Mouse (Mus musculus) stomach, postnatal 0 days (tissue): ENCODE measurements around the gene Tex14. TPM values are rescaled to one million over a fixed set of nuclear protein-coding genes. Genes with fewer than 3 reads are reported as not detected.

ENCODE experiments used
- ATAC-seq: fragments of 200-750 bp; cut with Nextera tagmentation; 2 replicates; pipeline ENCODE4 v1.8.0; 2017; ENCODE audit not compliant: low FRiP score, low TSS enrichment
- DNase-seq: peaks from one replicate; pipeline ENCODE4 v3.0.0-alpha.2; 2016; ENCODE audit warnings: low spot score
- H3K27ac ChIP-seq: fragments of 300-500 bp; sonication (generic); replicated peaks from 2 replicates; pipeline ENCODE4 v1.5.1; 2014; ENCODE audit warnings: mild to moderate bottlenecking, control low read depth
- H3K27me3 ChIP-seq: fragments of 300-500 bp; sonication (generic); 2 replicates; pipeline ENCODE4 v1.6.1; 2014; ENCODE audit warnings: low read length; ENCODE audit not compliant: control insufficient read depth, insufficient read depth
- H3K36me3 ChIP-seq: fragments of 300-500 bp; sonication (generic); 2 replicates; pipeline ENCODE4 v1.6.1; 2014; ENCODE audit warnings: low read length, mixed read lengths; ENCODE audit not compliant: control insufficient read depth, insufficient read depth
- H3K4me1 ChIP-seq: fragments of 300-500 bp; sonication (generic); replicated peaks from 2 replicates; pipeline ENCODE4 v1.6.1; 2014; ENCODE audit warnings: antibody characterized with exemption; ENCODE audit not compliant: control insufficient read depth, insufficient read depth
- H3K4me2 ChIP-seq: fragments of 300-500 bp; sonication (generic); replicated peaks from 2 replicates; pipeline ENCODE4 v1.6.1; 2014; ENCODE audit warnings: low read depth, mild to moderate bottlenecking, control low read depth, moderate library complexity
- H3K4me3 ChIP-seq: fragments of 300-500 bp; sonication (generic); 2 replicates; pipeline ENCODE4 v1.5.1; 2014; ENCODE audit warnings: low read depth, low read length, control low read depth
- H3K9ac ChIP-seq: fragments of 300-500 bp; sonication (generic); 2 replicates; pipeline ENCODE4 v1.6.1; 2014; ENCODE audit warnings: mild to moderate bottlenecking, low read length, control low read depth, mixed read lengths
- H3K9me3 ChIP-seq: fragments of 300-500 bp; sonication (generic); 2 replicates; pipeline ENCODE4 v1.6.1; 2016; ENCODE audit warnings: low read length; ENCODE audit not compliant: control insufficient read depth
- CTCF ChIP-seq: IDR thresholded peaks from 2 replicates; pipeline ENCODE4 v1.5.1; 2016; ENCODE audit warnings: antibody characterized with exemption, low read depth, mild to moderate bottlenecking, moderate library complexity
- EP300 ChIP-seq: optimal IDR thresholded peaks from 2 replicates; pipeline ENCODE3; 2016; ENCODE audit warnings: antibody characterized with exemption
- WGBS: fragments of 180-500 bp; shearing (Covaris S2); extraction: QIAGEN DNeasy Blood & Tissue Kit; methylation state at CpG from one replicate; pipeline ENCODE4 v1.1.7; 2014; 5-methylcytosine and 5-hydroxymethylcytosine counted together
- polyA plus RNA-seq: library from polyadenylated mRNA; unstranded; fragments of >200 nt; fragmentation: Nextera tagmentation; extraction: Ambion mirVana; gene quantifications from 2 replicates; pipeline ENCODE4 v1.2.1, GENCODE M21; 2015

Gene Tex14
- polyA plus RNA-seq, 1 experiment from 2014 or later = 0.98 TPM

DNA sequence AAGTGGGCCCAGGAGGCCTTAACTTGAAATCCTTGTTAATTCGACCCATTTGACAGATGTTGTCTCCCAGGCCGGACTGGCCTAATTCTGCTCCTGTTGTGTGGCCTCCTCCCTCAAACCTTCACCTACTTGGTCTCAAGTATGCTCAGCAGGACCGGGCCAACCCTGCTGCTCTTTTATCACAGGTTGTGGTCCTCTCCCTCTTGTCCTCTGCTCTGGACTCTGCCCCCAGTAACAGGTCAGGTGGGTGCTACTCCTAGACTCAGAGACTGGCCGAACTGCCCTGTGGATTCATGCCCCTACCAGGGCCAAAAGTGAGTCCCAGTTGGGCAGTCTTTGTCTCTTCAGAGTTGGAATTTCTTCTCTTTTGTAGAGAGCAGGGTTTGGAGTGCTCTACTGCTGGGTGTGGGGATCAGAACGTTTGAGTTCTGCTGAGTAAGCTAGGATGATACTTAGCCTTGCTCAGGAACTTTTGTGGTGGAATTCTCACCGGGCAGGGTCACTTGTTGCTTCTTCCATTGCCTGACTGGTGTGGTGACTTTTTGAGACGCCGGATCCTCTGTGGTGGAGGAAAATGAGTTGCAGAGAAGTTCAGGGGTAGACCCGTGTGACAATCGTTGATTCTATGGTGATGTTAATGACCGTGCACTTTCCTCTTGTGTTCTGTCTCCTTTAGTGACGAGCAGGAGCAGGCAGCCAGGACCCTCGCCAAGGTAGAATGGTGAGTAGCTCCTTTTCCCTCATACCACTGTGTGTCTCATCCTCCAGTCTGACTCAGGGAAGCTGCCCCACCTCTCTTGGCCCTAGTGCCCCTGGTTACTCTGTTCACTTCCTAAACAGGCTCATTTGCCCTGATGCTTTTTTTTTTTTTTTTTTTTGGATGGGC is 188.1 kb downstream of the Tex14 start:
- peak overlapping the region; percentile 64 for H3K4me3 ChIP-seq
- no peaks in the 10 kb centered on the region for H3K36me3 ChIP-seq
- peak overlapping the region; percentile 63 for H3K4me2 ChIP-seq
- H3K9me3 ChIP-seq = no peaks in the 10 kb centered on the region
- 24% methylated on average over 13 of the region's 13 CpGs for WGBS
- peaks cover 10% of the 10 kb centered on the region for H3K4me1 ChIP-seq
- TF ChIP-seq EP300 (no peak), CTCF (no peak)
- peak overlapping the region; percentile 90 for H3K27ac ChIP-seq
- DNase-seq = peak; percentile 68
- H3K27me3 ChIP-seq = no peaks in the 10 kb centered on the region
- peak; percentile 4; the same call in 1 of the 2 replicates for ATAC-seq
- peak overlapping the region; percentile 72 for H3K9ac ChIP-seq

DNA sequence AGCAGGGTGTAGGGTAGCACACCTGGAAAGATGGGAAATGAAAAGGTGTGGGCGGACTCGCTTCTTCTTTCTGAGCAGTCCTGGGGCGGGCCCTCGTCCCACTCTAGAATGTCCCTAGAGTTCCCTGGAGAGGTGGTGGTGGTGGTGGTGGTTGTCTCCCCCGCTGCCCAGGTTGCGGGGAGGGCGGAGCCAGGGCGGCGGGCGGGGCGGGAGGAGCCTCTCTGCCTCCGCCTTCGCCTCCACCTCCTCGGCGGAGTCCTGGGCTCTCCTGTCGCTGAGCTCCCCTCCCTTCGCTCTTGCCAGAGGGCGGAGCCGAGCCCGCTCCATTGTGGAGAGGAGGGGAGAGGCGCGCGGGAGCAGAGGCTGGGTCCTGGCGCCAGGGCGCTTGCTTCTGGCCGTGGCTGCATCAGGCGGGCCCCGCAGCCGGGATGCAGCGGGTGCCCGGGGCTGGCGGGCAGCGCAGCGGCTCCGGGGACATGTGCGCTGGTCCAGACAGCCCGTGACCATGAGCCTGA is 190.5 kb downstream of the Tex14 start:
- Histone ChIP-seq H3K9ac (peak overlapping the region; percentile 83), H3K9me3 (no peaks in the 10 kb centered on the region), H3K4me3 (peak overlapping the region; percentile 69), H3K4me1 (peaks cover 8% of the 10 kb centered on the region), H3K36me3 (peaks cover 16% of the 10 kb centered on the region; the same call in 1 of the 2 replicates), H3K27me3 (no peaks in the 10 kb centered on the region), H3K4me2 (peak overlapping the region; percentile 98), H3K27ac (peak overlapping the region; percentile 79)
- DNase-seq = peak; percentile 94
- TF ChIP-seq EP300 (no peak), CTCF (no peak; the same call in 1 of the 2 replicates)
- ATAC-seq = peak; percentile 53
- WGBS = 2% methylated on average over 33 of the region's 37 CpGs

DNA sequence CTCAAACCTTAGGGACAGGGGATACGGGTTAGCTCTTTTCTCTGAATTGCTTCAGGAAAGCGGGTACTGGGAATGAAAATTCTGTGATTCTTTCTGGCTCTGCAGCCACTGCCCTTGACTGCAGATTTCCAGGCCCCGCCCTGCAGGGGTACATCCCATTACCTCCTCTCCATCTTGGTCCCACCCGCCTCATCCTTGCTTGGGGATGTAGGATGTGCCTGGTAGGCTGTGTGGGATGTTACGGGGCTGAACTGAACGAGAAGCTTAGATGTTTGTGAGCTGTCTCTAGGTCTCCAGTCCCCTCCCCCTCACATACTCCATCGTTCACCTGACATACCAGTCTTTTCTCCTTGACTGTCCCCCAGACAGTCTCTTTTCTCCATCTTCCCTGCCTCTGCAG is 191.1 kb downstream of the Tex14 start:
- Histone ChIP-seq H3K4me1 (peaks cover 5% of the 10 kb centered on the region), H3K9ac (peak overlapping the region; percentile 83), H3K27me3 (no peaks in the 10 kb centered on the region), H3K4me3 (peak overlapping the region; percentile 69), H3K36me3 (peaks cover 20% of the 10 kb centered on the region; the same call in 1 of the 2 replicates), H3K27ac (peak overlapping the region; percentile 79), H3K4me2 (peak overlapping the region; percentile 98), H3K9me3 (no peaks in the 10 kb centered on the region)
- WGBS = 11% methylated on average over 7 of the region's 7 CpGs
- TF ChIP-seq EP300 (no peak), CTCF (no peak)
- DNase-seq (no peak), ATAC-seq (no peak)

DNA sequence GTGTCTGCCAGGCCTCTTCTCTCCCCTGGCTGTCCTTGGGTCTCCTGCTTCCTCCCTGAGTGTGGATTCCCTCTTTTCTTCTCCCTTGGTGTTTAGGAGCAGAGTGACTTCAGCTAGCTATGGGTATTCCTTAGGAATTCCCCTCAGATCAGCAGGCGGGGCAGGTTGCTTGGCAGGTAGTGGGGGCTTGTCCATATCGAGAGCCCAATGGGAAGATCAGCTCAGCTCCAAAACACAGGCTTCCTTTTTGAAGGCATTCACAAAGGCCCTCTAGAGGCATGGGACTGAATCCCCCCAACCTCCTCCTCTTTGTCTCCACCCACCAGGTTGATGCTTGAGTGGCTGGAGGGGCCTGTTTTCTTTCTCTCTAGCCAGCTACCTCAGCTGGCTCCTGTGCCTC is 191.6 kb downstream of the Tex14 start:
- Histone ChIP-seq H3K27me3 (no peaks in the 10 kb centered on the region), H3K9me3 (no peaks in the 10 kb centered on the region), H3K36me3 (peaks cover 23% of the 10 kb centered on the region; the same call in 1 of the 2 replicates), H3K27ac (no peak overlapping the region), H3K4me1 (peaks cover 5% of the 10 kb centered on the region), H3K4me2 (peak overlapping the region; percentile 98), H3K9ac (peak overlapping the region; percentile 83), H3K4me3 (peak overlapping the region; percentile 69; the same call in 1 of the 2 replicates)
- ATAC-seq (no peak), DNase-seq (no peak)
- TF ChIP-seq CTCF (no peak), EP300 (no peak)
- WGBS = 44% methylated on average over 2 of the region's 2 CpGs

DNA sequence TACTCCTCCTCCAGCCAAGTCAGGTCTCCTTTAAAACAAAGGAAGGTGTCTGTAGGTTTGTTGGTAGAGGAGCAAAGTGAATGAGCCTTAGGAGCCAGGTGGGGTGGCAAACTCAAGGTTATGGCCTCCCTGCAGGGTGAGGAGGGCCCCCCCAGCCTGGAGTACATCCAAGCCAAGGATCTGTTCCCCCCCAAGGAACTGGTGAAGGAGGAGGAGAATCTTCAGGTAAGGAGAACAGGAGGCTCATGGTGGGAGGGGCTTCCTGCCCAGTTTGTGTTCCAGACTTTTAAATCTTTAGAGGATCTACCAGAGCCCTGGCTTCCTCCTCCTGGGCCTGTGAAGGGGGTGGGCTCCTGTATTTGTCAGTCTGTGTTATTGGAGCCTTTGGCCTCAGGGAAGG is 192.2 kb downstream of the Tex14 start:
- H3K27ac ChIP-seq = no peak overlapping the region
- H3K4me1 ChIP-seq = peaks cover 5% of the 10 kb centered on the region
- H3K9ac ChIP-seq = no peak overlapping the region
- H3K36me3 ChIP-seq = peaks cover 27% of the 10 kb centered on the region; the same call in 1 of the 2 replicates
- H3K4me2 ChIP-seq = no peak overlapping the region
- TF ChIP-seq EP300 = no peak
- no peak for TF ChIP-seq CTCF
- ATAC-seq = no peak
- no peaks in the 10 kb centered on the region for H3K27me3 ChIP-seq
- H3K4me3 ChIP-seq = no peak overlapping the region
- DNase-seq = no peak
- no peaks in the 10 kb centered on the region for H3K9me3 ChIP-seq
